Mouse (Mus musculus) liver, embryonic 11.5 days (tissue): ENCODE results near the gene 1110008L16Rik. TPM values are rescaled to one million over a fixed set of nuclear protein-coding genes. Genes with fewer than 3 reads are reported as not detected.
"Not testable (repeated sequence)": the region's sequence is repeated elsewhere in the genome, so short reads cannot be mapped to it uniquely, and the experiment has no call there.

Source experiments
- ATAC-seq: fragments of 200-750 bp; cut with Nextera tagmentation; replicated peaks from 2 replicates; pipeline ENCODE4 v1.8.0; 2017; ENCODE audit warnings: moderate number of reproducible peaks, mild to moderate bottlenecking, moderate TSS enrichment, moderate library complexity; ENCODE audit not compliant: low FRiP score
- DNase-seq: peaks from one replicate; pipeline ENCODE4 v3.0.0-alpha.2; 2017; ENCODE audit warnings: low spot score
- H3K27ac ChIP-seq: fragments of 300-500 bp; sonication (generic); 2 replicates; pipeline ENCODE4 v1.5.1; 2014; ENCODE audit warnings: mild to moderate bottlenecking, low read depth, low read length, control low read depth
- H3K27me3 ChIP-seq: fragments of 300-500 bp; sonication (generic); replicated peaks from 2 replicates; pipeline ENCODE4 v1.6.1; 2014; ENCODE audit warnings: low read length, mixed read lengths; ENCODE audit not compliant: control insufficient read depth, insufficient read depth
- H3K36me3 ChIP-seq: fragments of 300-500 bp; sonication (generic); 2 replicates; pipeline ENCODE4 v1.6.1; 2014; ENCODE audit warnings: mild to moderate bottlenecking, low read length, moderate library complexity, mixed read lengths; ENCODE audit not compliant: control insufficient read depth, insufficient read depth
- H3K4me1 ChIP-seq: fragments of 300-500 bp; sonication (generic); replicated peaks from 2 replicates; pipeline ENCODE4 v1.6.1; 2014; ENCODE audit warnings: low read length, mixed read lengths; ENCODE audit not compliant: control insufficient read depth, insufficient read depth
- H3K4me2 ChIP-seq: fragments of 300-500 bp; sonication (generic); 2 replicates; pipeline ENCODE4 v1.6.1; 2014; ENCODE audit warnings: mild to moderate bottlenecking, control low read depth, moderate library complexity
- H3K4me3 ChIP-seq: fragments of 300-500 bp; sonication (generic); 2 replicates; pipeline ENCODE4 v1.5.1; 2014; ENCODE audit warnings: low read depth, low read length, control low read depth
- H3K9ac ChIP-seq: fragments of 300-500 bp; sonication (generic); 2 replicates; pipeline ENCODE4 v1.6.1; 2014; ENCODE audit warnings: low read depth, low read length, control low read depth
- H3K9me3 ChIP-seq: fragments of 300-500 bp; sonication (generic); 2 replicates; pipeline ENCODE4 v1.6.1; 2016; ENCODE audit warnings: low read length, inconsistent platforms, mixed read lengths; ENCODE audit not compliant: control insufficient read depth
- WGBS: fragments of 180-500 bp; shearing (Covaris S2); extraction: QIAGEN DNeasy Blood & Tissue Kit; methylation state at CpG from one replicate; pipeline ENCODE4 v1.1.7; 2014; 5-methylcytosine and 5-hydroxymethylcytosine counted together
- polyA plus RNA-seq: library from polyadenylated mRNA; unstranded; fragments of >200 nt; fragmentation: Nextera tagmentation; extraction: Ambion mirVana; gene quantifications from 2 replicates; pipeline ENCODE4 v1.2.1, GENCODE M21; 2014

The 1110008L16Rik gene
- 19.0 and 24.8 TPM in 2 replicates for polyA plus RNA-seq

GRCm38 (mm10) chr12:55299336-55299735 is at the start of gene 1110008L16Rik:
TSS of gene 1110008L16Rik (plus strand) at chr12:55299577.
- 0 out of 2 replicates have a peak within 1 kb of the TSS, but pooled peaks have one; percentile 4 for H3K4me2 ChIP-seq
- H3K9me3 ChIP-seq = no peaks in the 10 kb centered on the region

GRCm38 (mm10) chr12:55261950-55262349 is 37.4 kb upstream of the 1110008L16Rik start:
- not testable (repeated sequence) for H3K4me2 ChIP-seq, H3K27ac ChIP-seq, DNase-seq, H3K9me3 ChIP-seq, H3K9ac ChIP-seq, H3K36me3 ChIP-seq, H3K27me3 ChIP-seq, ATAC-seq, H3K4me3 ChIP-seq, H3K4me1 ChIP-seq
- WGBS = no CpG with 5 or more reads among the region's 8 CpGs

More at GRCm38 (mm10) chr12:55299336-55299735, at the start of gene 1110008L16Rik:
- Histone ChIP-seq H3K27me3 (no peaks in the 10 kb centered on the region), H3K36me3 (peaks cover 22% of the 10 kb centered on the region; the same call in 1 of the 2 replicates), H3K27ac (no peak within 1 kb of the TSS), H3K4me1 (peaks cover 7% of the 10 kb centered on the region), H3K9ac (no peak within 1 kb of the TSS), H3K4me3 (no peak within 1 kb of the TSS)
- ATAC-seq (no peak), DNase-seq (no peak)
- 80% methylated on average over 5 of the region's 5 CpGs for WGBS

- not testable (repeated sequence) for H3K9ac ChIP-seq, H3K9me3 ChIP-seq, H3K36me3 ChIP-seq, H3K4me2 ChIP-seq, H3K4me3 ChIP-seq, ATAC-seq, H3K4me1 ChIP-seq, H3K27me3 ChIP-seq, H3K27ac ChIP-seq, DNase-seq
- no CpG with 5 or more reads among the region's 5 CpGs for WGBS
These were observed 36.0 kb upstream of the 1110008L16Rik start for GRCm38 (mm10) chr12:55263385-55263784.

DNA sequence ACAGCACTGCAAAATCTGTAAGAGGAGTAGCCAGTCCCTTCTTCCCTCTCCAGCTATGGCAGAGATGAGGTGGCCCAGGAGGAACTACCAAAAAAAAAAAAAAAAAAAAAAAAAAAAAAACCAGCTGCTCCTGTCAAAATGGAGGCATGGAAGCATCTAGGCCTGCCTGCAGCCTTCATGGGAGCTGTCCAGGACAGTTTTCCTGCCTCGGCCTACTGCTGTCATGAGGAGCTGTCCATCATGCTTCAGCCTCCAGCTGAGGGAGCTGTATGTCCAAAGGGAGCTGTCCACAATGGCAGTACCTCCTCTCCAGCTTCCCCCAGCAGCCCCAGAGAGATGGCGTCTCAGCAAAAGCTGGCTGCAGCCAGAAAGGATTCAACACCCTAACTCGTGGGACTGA is 27.1 kb upstream of the 1110008L16Rik start:
- Histone ChIP-seq H3K27me3 (no peaks in the 10 kb centered on the region), H3K27ac (no peak overlapping the region), H3K4me2 (no peak overlapping the region), H3K4me1 (no peaks in the 10 kb centered on the region), H3K36me3 (no peaks in the 10 kb centered on the region), H3K9ac (no peak overlapping the region), H3K9me3 (no peaks in the 10 kb centered on the region), H3K4me3 (no peak overlapping the region)
- DNase-seq = no peak
- WGBS = 72% methylated on average over 3 of the region's 3 CpGs
- 0 out of 2 replicates have a peak, but pooled peaks have one; percentile 23 for ATAC-seq

DNA sequence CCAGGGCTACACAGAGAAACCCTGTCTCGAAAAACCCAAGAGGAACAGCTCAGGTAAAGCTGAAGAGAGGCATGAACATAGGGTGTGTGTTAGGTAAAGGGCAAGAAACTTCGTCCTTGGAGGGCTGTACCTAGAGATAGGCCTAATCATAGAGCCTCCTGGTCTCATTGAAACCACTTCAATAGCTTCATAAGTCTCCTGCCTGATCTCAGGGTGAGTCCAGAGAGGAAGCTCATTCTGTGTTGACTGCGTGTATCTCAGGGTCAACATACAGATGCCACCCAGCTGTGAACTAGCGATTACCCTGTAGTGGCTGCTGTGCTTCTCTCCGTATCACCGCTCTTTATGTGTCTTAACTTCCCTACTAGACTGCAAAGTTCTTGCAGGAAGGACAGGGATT is 21.8 kb upstream of the 1110008L16Rik start:
- not testable (repeated sequence) for H3K4me2 ChIP-seq, H3K27me3 ChIP-seq, DNase-seq, H3K27ac ChIP-seq, H3K4me3 ChIP-seq, H3K9me3 ChIP-seq, H3K4me1 ChIP-seq, H3K9ac ChIP-seq, H3K36me3 ChIP-seq
- 74% methylated on average over 3 of the region's 6 CpGs for WGBS
- peak; percentile 68 for ATAC-seq

DNA sequence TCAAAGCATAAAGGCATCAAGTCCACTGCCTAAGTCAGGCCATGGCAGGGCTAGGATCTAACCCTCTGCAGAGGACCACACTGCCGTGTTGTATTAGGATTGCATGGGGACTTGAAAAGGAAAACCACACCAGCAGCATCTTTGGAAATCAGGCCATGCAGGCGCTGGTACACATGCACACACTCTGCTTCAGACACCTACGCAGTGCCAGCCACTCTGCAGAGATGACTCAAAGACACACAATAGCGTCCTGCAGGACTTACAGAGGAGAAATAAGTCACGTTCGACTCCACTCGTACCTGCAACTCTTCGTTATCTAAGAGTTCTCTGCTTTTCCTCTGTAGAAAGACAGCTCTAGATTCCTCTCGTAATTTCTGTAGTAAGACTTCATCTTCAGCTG is 1.3 kb upstream of the 1110008L16Rik start:
- H3K27me3 ChIP-seq = no peaks in the 10 kb centered on the region
- peaks cover 27% of the 10 kb centered on the region for H3K36me3 ChIP-seq
- no peaks in the 10 kb centered on the region for H3K9me3 ChIP-seq
- DNase-seq (no peak), ATAC-seq (no peak)
- H3K27ac ChIP-seq = no peak overlapping the region
- no peak overlapping the region for H3K9ac ChIP-seq
- WGBS = 91% methylated on average over 9 of the region's 9 CpGs
- peaks cover 7% of the 10 kb centered on the region for H3K4me1 ChIP-seq
- no peak overlapping the region for H3K4me2 ChIP-seq
- H3K4me3 ChIP-seq = no peak overlapping the region

- Histone ChIP-seq H3K36me3 (peaks cover 16% of the 10 kb centered on the region; the same call in 1 of the 2 replicates), H3K27me3 (no peaks in the 10 kb centered on the region), H3K9ac (peak overlapping the region; percentile 90), H3K27ac (no peak overlapping the region; the same call in 1 of the 2 replicates), H3K9me3 (no peaks in the 10 kb centered on the region), H3K4me1 (peaks cover 7% of the 10 kb centered on the region), H3K4me3 (peak overlapping the region; percentile 59), H3K4me2 (peak overlapping the region; percentile 65)
- 65% methylated on average over 3 of the region's 3 CpGs for WGBS
- ATAC-seq (no peak), DNase-seq (no peak)
These were observed 1.5 kb downstream of the 1110008L16Rik start for GRCm38 (mm10) chr12:55300820-55301351.

- WGBS = 38% methylated on average over 11 of the region's 11 CpGs
- H3K27me3 ChIP-seq = no peaks in the 10 kb centered on the region
- ATAC-seq (no peak), DNase-seq (peak; percentile 49)
- H3K4me3 ChIP-seq = peak overlapping the region; percentile 59
- peak overlapping the region; percentile 98 for H3K27ac ChIP-seq
- peaks cover 7% of the 10 kb centered on the region for H3K4me1 ChIP-seq
- H3K4me2 ChIP-seq = peak overlapping the region; percentile 65
- H3K36me3 ChIP-seq = peaks cover 16% of the 10 kb centered on the region; the same call in 1 of the 2 replicates
- no peaks in the 10 kb centered on the region for H3K9me3 ChIP-seq
- H3K9ac ChIP-seq = peak overlapping the region; percentile 90
These were observed 2.3 kb downstream of the 1110008L16Rik start for GRCm38 (mm10) chr12:55301472-55302300.
